Mouse (Mus musculus) liver, postnatal 0 days (tissue): ENCODE results near the gene Timp2. TPM values are rescaled to one million over a fixed set of nuclear protein-coding genes. Genes with fewer than 3 reads are reported as not detected.
A peak's percentile ranks its signal among the peaks of the same experiment; 100 is the strongest.

ENCODE experiments used
- ATAC-seq: fragments of 200-750 bp; cut with Nextera tagmentation; 2 replicates; pipeline ENCODE4 v1.8.0; 2017; ENCODE audit warnings: mild to moderate bottlenecking, moderate library complexity
- DNase-seq: peaks from one replicate; pipeline ENCODE4 v3.0.0-alpha.2; 2016
- H3K27ac ChIP-seq: fragments of 300-500 bp; sonication (generic); 2 replicates; pipeline ENCODE4 v1.5.1; 2014; ENCODE audit warnings: antibody characterized with exemption, moderate library complexity, mild to moderate bottlenecking, low read depth
- H3K27me3 ChIP-seq: fragments of 300-500 bp; sonication (generic); 2 replicates; pipeline ENCODE4 v1.6.1; 2014; ENCODE audit warnings: low read length, control low read depth, mixed read lengths; ENCODE audit not compliant: insufficient read depth
- H3K36me3 ChIP-seq: fragments of 300-500 bp; sonication (generic); replicated peaks from 2 replicates; pipeline ENCODE4 v1.6.1; 2014; ENCODE audit warnings: mild to moderate bottlenecking, control low read depth, low read length, moderate library complexity, mixed read lengths; ENCODE audit not compliant: insufficient read depth
- H3K4me1 ChIP-seq: fragments of 300-500 bp; sonication (generic); 2 replicates; pipeline ENCODE4 v1.6.1; 2014; ENCODE audit warnings: antibody characterized with exemption, mild to moderate bottlenecking, control low read depth; ENCODE audit not compliant: insufficient read depth
- H3K4me2 ChIP-seq: fragments of 300-500 bp; sonication (generic); 2 replicates; pipeline ENCODE4 v1.6.1; 2014; ENCODE audit warnings: low read depth, mild to moderate bottlenecking, low read length, moderate library complexity, mixed read lengths
- H3K4me3 ChIP-seq: fragments of 300-500 bp; sonication (generic); 2 replicates; pipeline ENCODE4 v1.5.1; 2014; ENCODE audit warnings: low read depth, low read length
- H3K9ac ChIP-seq: fragments of 300-500 bp; sonication (generic); replicated peaks from 2 replicates; pipeline ENCODE4 v1.6.1; 2014; ENCODE audit warnings: mild to moderate bottlenecking, moderate library complexity
- H3K9me3 ChIP-seq: fragments of 300-500 bp; sonication (generic); 2 replicates; pipeline ENCODE4 v1.6.1; 2016; ENCODE audit warnings: mild to moderate bottlenecking, control low read depth, low read length, mixed read lengths
- CTCF ChIP-seq: sonication (generic); IDR thresholded peaks from 2 replicates; pipeline ENCODE4 v1.5.1; 2016; ENCODE audit warnings: antibody characterized with exemption, low read depth
- EP300 ChIP-seq: IDR thresholded peaks from 2 replicates; pipeline ENCODE4 v1.6.1; 2016; ENCODE audit warnings: antibody characterized with exemption, low read depth, mild to moderate bottlenecking
- WGBS: fragments of 180-500 bp; shearing (Covaris S2); extraction: QIAGEN DNeasy Blood & Tissue Kit; methylation state at CpG from one replicate; pipeline ENCODE4 v1.1.7; 2014; ENCODE audit not compliant: insufficient replicate concordance; 5-methylcytosine and 5-hydroxymethylcytosine counted together
- polyA plus RNA-seq: library from polyadenylated mRNA; unstranded; fragments of >200 nt; fragmentation: Nextera tagmentation; extraction: Ambion mirVana; gene quantifications from 2 replicates; pipeline ENCODE4 v1.2.1, GENCODE M21; 2015

Timp2 gene
- polyA plus RNA-seq, 1 experiment from 2014 or later: 8.4 TPM

DNA sequence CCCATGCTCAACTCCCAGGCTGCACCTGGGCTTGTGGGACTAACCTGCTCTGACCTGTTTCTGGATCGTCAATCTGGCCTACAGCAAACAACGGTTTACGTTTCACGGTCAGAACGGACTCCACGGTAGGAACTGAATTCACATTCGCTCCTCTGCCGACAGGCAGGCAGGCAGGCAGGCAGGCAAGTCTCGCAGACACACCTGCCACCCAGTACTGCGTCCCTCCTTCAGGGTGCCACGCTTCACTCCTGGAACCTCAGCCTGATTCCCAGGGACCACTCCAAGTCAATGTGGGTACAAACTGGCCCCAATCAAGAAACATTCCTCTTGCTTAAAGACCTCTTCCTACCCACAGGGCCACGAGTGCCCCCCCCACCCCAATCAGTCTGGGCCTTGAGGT, 7.6 kb downstream of the Timp2 start:
- Histone ChIP-seq H3K4me1 (peaks cover 17% of the 10 kb centered on the region), H3K36me3 (no peaks in the 10 kb centered on the region), H3K9ac (no peak overlapping the region), H3K27ac (no peak overlapping the region), H3K27me3 (no peaks in the 10 kb centered on the region), H3K9me3 (no peaks in the 10 kb centered on the region), H3K4me2 (no peak overlapping the region), H3K4me3 (no peak overlapping the region)
- ATAC-seq (no peak), DNase-seq (no peak)
- 75% methylated on average over 12 of the region's 12 CpGs for WGBS
- no peak for TF ChIP-seq EP300
- no peak for TF ChIP-seq CTCF

DNA sequence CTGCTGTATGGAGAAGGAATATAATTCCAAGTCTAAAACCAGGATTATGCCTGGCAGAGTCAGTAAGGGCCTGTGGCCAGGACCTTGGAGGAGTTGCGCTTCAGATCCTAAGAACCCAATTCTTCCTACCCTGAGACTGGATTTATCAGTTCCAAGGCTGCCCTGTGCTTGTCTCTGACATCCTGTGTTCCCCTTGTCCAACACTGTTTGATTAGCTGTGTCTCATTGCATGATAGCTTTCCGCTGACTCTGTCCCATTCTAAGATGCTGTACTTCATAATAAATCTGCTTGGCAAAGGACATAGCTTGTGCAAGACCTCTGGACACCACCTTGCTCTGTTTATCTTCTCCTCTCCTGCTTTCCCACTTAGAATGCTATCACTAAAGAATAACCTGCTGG, 8.1 kb downstream of the Timp2 start:
- 81% methylated on average over 2 of the region's 2 CpGs for WGBS
- Histone ChIP-seq H3K27ac (no peak overlapping the region), H3K36me3 (no peaks in the 10 kb centered on the region), H3K4me3 (no peak overlapping the region), H3K4me1 (peaks cover 17% of the 10 kb centered on the region), H3K4me2 (no peak overlapping the region), H3K9me3 (no peaks in the 10 kb centered on the region), H3K27me3 (no peaks in the 10 kb centered on the region), H3K9ac (no peak overlapping the region)
- no peak for TF ChIP-seq EP300
- TF ChIP-seq CTCF: no peak
- ATAC-seq: no peak
- DNase-seq: no peak

GRCm38 (mm10) chr11:118346395-118347096, 9.0 kb downstream of the Timp2 start:
- DNase-seq (no peak), ATAC-seq (no peak)
- Histone ChIP-seq H3K27ac (no peak overlapping the region), H3K9ac (no peak overlapping the region), H3K4me2 (no peak overlapping the region), H3K4me3 (no peak overlapping the region), H3K27me3 (no peaks in the 10 kb centered on the region), H3K36me3 (no peaks in the 10 kb centered on the region), H3K4me1 (peaks cover 17% of the 10 kb centered on the region), H3K9me3 (no peaks in the 10 kb centered on the region)
- 78% methylated on average over 8 of the region's 8 CpGs for WGBS
- TF ChIP-seq EP300: no peak
- 0 out of 2 replicates have a peak, but pooled peaks have one; percentile 3 for TF ChIP-seq CTCF

GRCm38 (mm10) chr11:118345693-118346092, 9.8 kb downstream of the Timp2 start:
- Histone ChIP-seq H3K4me2 (no peak overlapping the region), H3K9ac (no peak overlapping the region), H3K4me1 (peaks cover 17% of the 10 kb centered on the region), H3K9me3 (no peaks in the 10 kb centered on the region), H3K36me3 (no peaks in the 10 kb centered on the region), H3K27me3 (no peaks in the 10 kb centered on the region), H3K27ac (no peak overlapping the region), H3K4me3 (no peak overlapping the region)
- WGBS: 52% methylated on average over 4 of the region's 4 CpGs
- ATAC-seq: no peak
- TF ChIP-seq EP300 (no peak), CTCF (no peak)
- no peak for DNase-seq

DNA sequence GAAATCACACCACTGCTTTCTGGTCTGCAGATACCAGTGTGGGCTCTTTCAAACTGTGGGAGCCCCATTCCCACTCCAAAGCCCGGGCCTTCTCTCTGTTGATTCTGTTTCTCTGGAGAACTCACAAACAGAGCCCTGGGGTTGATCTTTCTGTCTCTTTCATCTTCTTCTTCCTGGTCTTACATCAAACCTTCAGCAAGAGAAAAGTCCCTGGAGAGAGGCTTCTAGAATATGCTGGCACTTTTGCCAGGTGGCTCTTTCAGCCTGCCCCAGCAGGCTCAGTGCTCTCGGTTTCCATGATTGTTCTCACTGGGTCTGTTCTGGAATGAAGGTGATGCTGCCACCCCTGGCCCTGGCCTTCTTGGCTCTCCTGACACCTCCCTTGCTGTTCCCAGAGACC, 11.9 kb downstream of the Timp2 start:
- Histone ChIP-seq H3K4me2 (no peak overlapping the region), H3K4me1 (peaks cover 8% of the 10 kb centered on the region), H3K27me3 (no peaks in the 10 kb centered on the region), H3K27ac (no peak overlapping the region), H3K9me3 (no peaks in the 10 kb centered on the region), H3K36me3 (no peaks in the 10 kb centered on the region), H3K9ac (no peak overlapping the region), H3K4me3 (no peak overlapping the region)
- no peak for TF ChIP-seq EP300
- no peak for TF ChIP-seq CTCF
- DNase-seq: no peak
- no peak for ATAC-seq
- 71% methylated on average over 2 of the region's 2 CpGs for WGBS

- ATAC-seq (no peak), DNase-seq (no peak)
- no peak for TF ChIP-seq EP300
Observed at GRCm38 (mm10) chr11:118342400-118342981, 13.0 kb downstream of the Timp2 start, which contains the start of gene Cep295nl. Gene Cep295nl (minus strand): TSS chr11:118342500.

More at GRCm38 (mm10) chr11:118342400-118342981, 13.0 kb downstream of the Timp2 start, which contains the start of gene Cep295nl:
- Histone ChIP-seq H3K4me3 (no peak within 1 kb of the TSS), H3K9me3 (no peaks in the 10 kb centered on the region), H3K4me2 (no peak within 1 kb of the TSS), H3K36me3 (no peaks in the 10 kb centered on the region), H3K4me1 (no peaks in the 10 kb centered on the region), H3K9ac (no peak within 1 kb of the TSS), H3K27ac (no peak within 1 kb of the TSS), H3K27me3 (no peaks in the 10 kb centered on the region)
- WGBS: 51% methylated on average over 7 of the region's 7 CpGs
